Mouse (Mus musculus) heart, adult 8-10 months (tissue): ENCODE measurements at regions not wholly inside any gene's neighbourhood (a gene's known extent, or its start where the extent isn't known, plus 50 kb on each side); places are given as distances from the start of the nearest gene placed in this dataset.

Experiments used
- DNase-seq: peaks from one replicate; pipeline ENCODE4 v3.0.0; 2022; ENCODE audit warnings: low spot score

GRCm38 (mm10) chr3:143807544-143807943 is 397.5 kb downstream of the Lmo4 start:
- no peak for DNase-seq

GRCm38 (mm10) chr3:143806940-143807339 is 398.1 kb downstream of the Lmo4 start:
- DNase-seq, result no peak

DNA sequence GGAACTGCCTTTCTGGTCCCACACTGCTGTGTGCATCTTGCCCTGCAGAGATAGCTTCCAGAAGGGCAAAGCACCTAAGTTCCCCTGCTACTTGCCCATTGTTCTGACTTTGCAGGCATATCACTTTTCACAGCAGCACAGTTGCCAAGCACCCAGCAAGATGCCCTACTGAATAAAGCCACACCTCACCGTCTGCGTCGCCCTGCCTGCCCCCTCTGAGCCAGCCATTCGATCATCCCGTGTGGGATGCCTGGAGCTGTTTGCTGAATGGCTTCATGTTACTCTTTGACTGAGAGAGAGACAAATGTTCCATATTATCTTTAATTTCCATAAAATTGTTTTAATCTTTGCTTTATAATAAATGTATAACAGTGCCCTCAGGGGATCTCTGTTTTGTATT is 407.2 kb downstream of the Lmo4 start:
- no peak for DNase-seq

- no peak for DNase-seq
Measured at GRCm38 (mm10) chr3:143790905-143791304, 414.1 kb downstream of the Lmo4 start.

- no peak for DNase-seq
Measured at GRCm38 (mm10) chr3:143789932-143790570, 415.0 kb downstream of the Lmo4 start.

DNA sequence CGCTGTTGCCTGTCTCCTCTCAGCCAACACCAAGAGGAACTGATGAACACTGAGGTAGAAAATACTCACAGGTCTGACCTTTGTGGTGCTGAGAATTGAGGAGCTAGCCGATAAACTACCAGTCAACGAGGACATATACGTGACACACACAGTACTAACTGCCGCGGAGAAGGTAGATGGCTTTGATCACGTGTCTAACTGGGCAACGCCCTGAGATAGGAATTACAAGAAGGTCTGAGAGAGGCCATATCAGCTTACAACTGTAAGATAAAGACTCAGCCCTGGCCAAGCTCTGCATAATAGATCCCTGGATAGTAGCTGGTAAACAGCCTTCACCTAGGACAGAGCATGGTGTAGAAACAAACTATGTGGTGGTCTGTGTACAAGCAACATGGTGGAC is 418.1 kb downstream of the Lmo4 start:
- no peak for DNase-seq

DNA sequence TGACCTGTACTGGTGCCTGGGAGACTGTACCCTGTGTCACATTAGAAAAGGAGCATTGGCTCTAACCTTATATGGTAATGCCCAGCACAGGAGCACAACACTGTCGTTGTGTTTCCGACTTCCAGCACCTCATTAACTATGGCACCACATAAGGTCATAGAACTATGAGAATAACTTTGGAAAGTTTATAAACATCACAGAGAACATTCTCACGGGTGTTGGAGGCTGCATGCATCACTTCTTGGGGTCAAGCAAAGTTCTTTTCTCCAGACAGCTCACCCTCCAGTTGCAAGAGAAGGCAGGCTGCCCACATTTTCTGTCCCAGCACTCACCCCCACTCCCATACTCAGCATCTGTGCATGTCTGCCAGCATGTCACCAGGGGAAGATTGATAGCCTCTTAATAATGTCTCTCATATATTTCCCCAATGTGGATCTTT is 420.6 kb downstream of the Lmo4 start:
- DNase-seq, result no peak

GRCm38 (mm10) chr3:143778161-143778560 is 426.9 kb downstream of the Lmo4 start:
- DNase-seq, result no peak

GRCm38 (mm10) chr3:143759337-143759736 is 445.7 kb downstream of the Lmo4 start:
- DNase-seq, result no peak

GRCm38 (mm10) chr3:143753197-143753596 is 451.8 kb downstream of the Lmo4 start:
- DNase-seq, result no peak

DNA sequence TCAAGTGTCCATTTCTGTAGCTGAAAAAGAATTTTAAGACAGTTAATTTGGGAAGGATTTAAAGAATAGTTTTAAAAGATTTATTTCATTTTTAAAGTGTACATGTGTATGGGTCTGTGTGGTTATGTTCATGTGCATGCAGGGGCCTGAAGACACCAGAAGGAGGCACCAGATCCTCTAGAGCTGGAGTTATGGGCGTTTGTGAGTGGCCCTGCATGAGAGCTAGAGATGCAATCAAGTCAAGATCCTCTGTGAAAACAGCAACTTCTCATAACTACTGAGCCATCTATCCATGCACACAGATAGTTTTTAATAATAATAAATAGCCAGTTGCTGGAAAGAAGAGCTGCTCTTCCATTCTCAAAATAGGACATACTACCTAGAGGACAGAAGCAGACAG is 452.4 kb downstream of the Lmo4 start:
- DNase-seq, result no peak

DNA sequence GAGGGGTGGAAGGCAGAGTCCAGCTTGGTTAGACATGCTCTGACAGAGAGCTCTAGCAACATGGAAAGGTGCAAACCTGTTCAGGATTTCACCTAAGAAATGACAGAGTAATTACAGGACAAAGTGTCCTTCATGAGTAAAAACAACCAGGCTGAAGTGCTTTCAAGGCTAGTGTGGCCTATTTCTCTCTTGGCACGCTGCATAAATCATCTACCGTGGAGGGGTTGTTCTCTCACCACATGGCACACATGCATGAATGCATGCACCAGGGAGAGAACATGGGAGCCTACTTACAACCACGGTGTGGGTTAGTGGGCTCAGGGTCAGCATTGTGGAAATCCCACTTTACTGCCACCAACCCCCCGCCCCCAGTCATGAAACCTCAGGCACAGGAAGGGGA is 454.9 kb downstream of the Lmo4 start:
- DNase-seq, result no peak

GRCm38 (mm10) chr3:143743649-143744048 is 461.4 kb downstream of the Lmo4 start:
- no peak for DNase-seq

GRCm38 (mm10) chr3:143742786-143743571 is 462.0 kb downstream of the Lmo4 start:
- no peak for DNase-seq

- no peak for DNase-seq
Measured at GRCm38 (mm10) chr3:143738676-143739075, 466.3 kb downstream of the Lmo4 start.

DNA sequence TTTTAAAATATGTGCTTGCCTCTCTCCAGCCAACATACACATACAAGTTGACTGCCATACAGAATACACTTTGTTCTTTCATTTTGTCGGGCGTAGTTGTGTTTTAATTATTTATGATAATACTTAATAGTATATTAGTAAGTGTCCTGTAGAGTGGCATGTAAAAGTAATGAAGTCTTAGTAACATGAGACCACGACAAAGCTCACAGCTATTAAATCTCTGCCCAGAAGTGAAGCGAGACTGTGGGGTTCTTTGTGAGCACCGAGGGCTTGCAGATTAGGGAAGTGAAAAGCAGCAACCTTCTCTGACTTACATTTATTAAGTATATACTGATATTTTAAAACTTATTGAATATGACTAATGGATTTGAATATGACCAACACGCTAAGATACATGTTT is 467.2 kb downstream of the Lmo4 start:
- no peak for DNase-seq

- peak; percentile 10 for DNase-seq
Measured at GRCm38 (mm10) chr3:143736651-143737398, 468.2 kb downstream of the Lmo4 start.

DNA sequence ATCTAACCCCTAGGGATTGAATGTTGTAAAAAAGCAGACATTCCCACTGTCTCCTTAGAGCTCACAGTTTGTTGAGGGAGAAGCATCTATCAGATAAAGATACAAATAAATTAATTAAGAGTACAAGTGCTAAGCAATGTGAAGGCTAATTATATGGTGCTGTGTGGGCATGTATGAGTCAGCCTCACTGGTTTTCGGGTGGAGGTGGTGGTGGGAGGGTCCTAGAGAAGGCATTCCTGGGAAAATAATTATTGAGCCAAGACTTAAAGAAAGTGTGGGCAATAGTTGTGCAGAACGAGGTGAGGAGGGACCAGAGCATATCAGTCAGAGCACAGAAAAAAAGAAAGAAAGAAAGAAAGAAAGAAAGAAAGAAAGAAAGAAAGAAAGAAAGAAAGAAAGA is 470.2 kb downstream of the Lmo4 start:
- no peak for DNase-seq

GRCm38 (mm10) chr3:143732966-143733725 is 471.9 kb downstream of the Lmo4 start:
- DNase-seq, result peak; percentile 26

DNA sequence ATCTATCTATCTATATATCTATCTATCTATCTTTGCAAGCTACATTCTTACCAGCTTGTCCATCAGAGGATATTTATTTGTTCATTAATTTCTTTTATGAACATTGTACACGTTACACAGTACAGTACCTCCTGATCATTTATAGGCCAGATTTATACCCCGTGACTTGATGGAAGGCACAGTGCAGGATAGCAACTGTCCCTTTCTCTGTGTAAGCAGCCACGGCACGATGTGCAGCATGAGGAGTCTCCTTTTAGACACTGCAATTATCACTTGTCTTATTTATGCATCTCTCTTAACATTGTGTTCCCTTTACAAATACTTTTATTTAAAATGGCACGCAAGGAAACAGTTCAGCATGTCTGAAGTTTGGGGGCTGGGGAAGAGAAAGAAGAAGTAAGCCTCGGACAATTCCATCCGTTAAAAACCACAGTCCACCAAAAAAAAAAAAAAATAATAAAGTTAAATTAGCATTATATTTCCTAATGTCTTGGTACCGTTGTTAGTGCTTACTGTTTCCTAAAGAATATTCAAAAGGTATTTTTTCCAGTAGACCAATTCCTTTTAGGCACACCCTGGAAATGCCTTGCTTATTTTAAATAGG is 475.4 kb downstream of the Lmo4 start:
- DNase-seq, result no peak

DNA sequence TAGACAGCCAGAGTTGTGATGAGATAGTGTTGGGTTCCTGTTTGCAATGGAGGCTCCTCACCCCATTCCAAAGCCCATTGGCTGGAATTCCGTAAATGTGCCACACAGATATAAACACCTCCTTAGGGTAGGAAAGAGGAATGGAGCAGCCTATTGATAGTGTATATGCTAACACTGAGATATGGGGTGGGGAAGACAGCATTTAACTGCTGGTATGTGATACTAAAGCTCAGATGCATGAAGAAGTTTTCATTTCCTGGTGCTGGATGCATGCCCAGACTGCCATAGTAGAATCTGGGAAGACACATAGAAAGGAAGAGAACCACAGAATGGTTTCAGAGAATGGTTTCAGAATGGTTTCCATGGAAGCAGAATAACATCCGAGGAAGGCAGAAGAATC is 482.4 kb downstream of the Lmo4 start:
- no peak for DNase-seq
